Mouse (Mus musculus) spleen, postnatal 4 days (tissue): Measurements from ENCODE around the gene P2rx1.

ENCODE experiments used
- DNase-seq, 2 experiments: peaks; one replicate each; pipeline ENCODE4 v3.0.0; 2022; ENCODE audit warnings: low spot score in 2 of 2

Gene P2rx1

GRCm38 (mm10) chr11:73023099-73023498, 24.2 kb downstream of the P2rx1 start:
- DNase-seq, result no peak

- no peak for DNase-seq
Observed at GRCm38 (mm10) chr11:73023827-73024226, 24.9 kb downstream of the P2rx1 start.

GRCm38 (mm10) chr11:73024236-73024904, 25.5 kb downstream of the P2rx1 start:
- DNase-seq, result peak; percentile 53 to 73

GRCm38 (mm10) chr11:73026961-73027360, 28.1 kb downstream of the P2rx1 start:
- no peak for DNase-seq

GRCm38 (mm10) chr11:73030821-73031498, 32.1 kb downstream of the P2rx1 start:
- peak; percentile 73 to 79 for DNase-seq

- DNase-seq, result no peak
Observed at GRCm38 (mm10) chr11:73031536-73031935, 32.6 kb downstream of the P2rx1 start.

- DNase-seq, result no peak
Observed at GRCm38 (mm10) chr11:73036077-73036476, 37.2 kb downstream of the P2rx1 start.

GRCm38 (mm10) chr11:73036889-73037288, 38.0 kb downstream of the P2rx1 start:
- DNase-seq, result no peak

GRCm38 (mm10) chr11:73037691-73038090, 38.8 kb downstream of the P2rx1 start:
- no peak for DNase-seq

- DNase-seq, result peak; percentile 48 to 75
Observed at GRCm38 (mm10) chr11:73039102-73039799, 40.3 kb downstream of the P2rx1 start.

GRCm38 (mm10) chr11:73044229-73044755, 45.4 kb downstream of the P2rx1 start:
- DNase-seq, result peak in 1 of 2 experiments; percentile 36

- DNase-seq, result peak in 1 of 2 experiments; percentile 51
Observed at GRCm38 (mm10) chr11:73044789-73045188, 45.9 kb downstream of the P2rx1 start.

- peak; percentile 99 for DNase-seq
Observed at GRCm38 (mm10) chr11:73047542-73047996, 48.7 kb downstream of the P2rx1 start, which contains the start of gene Ncbp3. TSS of gene Ncbp3 (plus strand) at chr11:73047783.

GRCm38 (mm10) chr11:73048030-73048876, 49.4 kb downstream of the P2rx1 start:
- no peak for DNase-seq

GRCm38 (mm10) chr11:73049335-73049734, 50.4 kb downstream of the P2rx1 start:
- peak; percentile 73 to 91 for DNase-seq

GRCm38 (mm10) chr11:73052795-73053194, 53.9 kb downstream of the P2rx1 start:
- no peak for DNase-seq

- DNase-seq, result no peak
Observed at GRCm38 (mm10) chr11:73057701-73058100, 58.8 kb downstream of the P2rx1 start.

- no peak for DNase-seq
Observed at GRCm38 (mm10) chr11:73059630-73060029, 60.7 kb downstream of the P2rx1 start.

GRCm38 (mm10) chr11:73061413-73061812, 62.5 kb downstream of the P2rx1 start:
- DNase-seq, result no peak
